Mouse (Mus musculus) ovary, postnatal 36 days (tissue): Measurements from ENCODE around the gene AC129217.1.
"Not testable (repeated sequence)": the region's sequence is repeated elsewhere in the genome, so short reads cannot be mapped to it uniquely, and the experiment has no call there.

ENCODE experiments used
- DNase-seq: peaks from one replicate; pipeline ENCODE4 v3.0.0; 2022; ENCODE audit warnings: low spot score, mixed read lengths

Gene AC129217.1

DNA sequence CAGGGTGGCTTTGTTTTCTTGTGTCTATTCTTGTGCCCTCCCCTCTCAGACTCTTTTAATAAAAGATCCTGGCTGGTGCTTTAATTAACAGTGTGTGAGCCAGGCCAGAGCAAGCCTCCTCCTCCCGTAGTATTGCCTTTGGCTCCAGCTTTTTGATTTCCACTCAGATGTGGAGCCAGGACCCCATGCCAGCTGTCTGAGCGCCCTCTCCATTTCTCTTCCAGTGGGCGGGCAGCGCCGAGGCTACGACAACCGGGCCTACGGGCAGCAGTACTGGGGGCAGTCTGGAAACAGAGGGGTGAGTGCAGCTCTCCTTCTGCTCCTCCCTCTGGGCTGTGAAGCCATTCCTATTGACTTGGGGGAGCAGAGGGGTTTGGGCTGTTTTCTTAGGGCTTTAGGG lies 1.1 kb downstream of the AC129217.1 start:
- no peak for DNase-seq

DNA sequence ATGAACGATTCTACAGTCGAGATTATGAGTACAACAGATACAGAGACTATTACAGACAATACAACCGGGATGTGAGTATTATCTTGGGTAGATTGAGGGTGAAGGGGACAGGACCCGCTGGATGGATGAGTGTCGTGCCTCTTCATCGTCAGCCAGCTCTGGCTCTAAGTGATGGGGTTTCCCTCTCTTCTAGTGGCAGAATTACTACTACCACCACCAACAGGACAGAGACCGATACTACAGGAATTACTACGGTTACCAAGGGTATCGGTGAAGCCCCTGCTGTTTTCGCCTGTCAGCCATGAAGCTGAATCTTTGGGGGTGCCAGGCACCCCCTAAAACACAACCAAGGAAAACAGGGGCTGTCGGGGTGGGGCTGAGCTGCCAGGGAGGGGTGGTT lies 1.7 kb downstream of the AC129217.1 start:
- DNase-seq = no peak

DNA sequence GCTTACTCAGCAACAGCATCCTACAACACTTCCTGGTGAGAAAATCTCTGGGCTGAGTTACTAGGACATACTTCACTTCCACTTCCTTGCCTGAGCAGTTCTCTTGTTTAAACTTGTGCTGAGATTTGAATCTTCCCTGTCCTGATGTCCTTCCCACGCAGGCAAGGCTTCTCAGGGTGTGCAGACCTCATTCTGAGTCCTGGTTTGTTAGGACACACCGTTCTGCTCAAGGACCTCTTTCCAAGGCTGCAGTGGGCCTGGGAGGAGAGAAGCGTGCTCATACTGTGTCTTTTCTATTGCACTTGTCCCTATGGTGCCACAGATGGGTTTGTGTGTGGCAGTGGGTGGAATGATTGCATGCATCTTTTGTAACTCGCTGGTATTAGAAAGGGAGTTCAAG lies 3.4 kb downstream of the AC129217.1 start:
- no peak for DNase-seq

DNA sequence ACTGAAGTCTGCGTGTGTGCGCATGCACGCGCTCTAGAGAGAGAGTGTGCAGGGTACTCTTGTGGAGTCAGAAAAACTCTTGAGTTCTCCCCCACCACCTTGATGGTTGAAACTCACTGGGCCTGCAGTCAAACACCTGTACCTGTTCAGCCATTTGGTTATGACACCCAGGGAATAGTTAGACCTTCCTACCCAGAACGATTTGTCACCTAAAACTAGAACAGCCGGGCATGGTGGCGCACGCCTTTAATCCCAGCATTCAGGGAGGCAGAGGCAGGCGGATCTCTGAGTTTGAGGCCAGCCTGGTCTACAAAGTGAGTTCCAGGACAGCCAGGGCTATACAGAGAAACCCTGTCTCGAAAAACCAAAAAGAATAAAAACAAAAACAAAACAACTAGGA lies 6.8 kb downstream of the AC129217.1 start:
- DNase-seq = not testable (repeated sequence)

DNA sequence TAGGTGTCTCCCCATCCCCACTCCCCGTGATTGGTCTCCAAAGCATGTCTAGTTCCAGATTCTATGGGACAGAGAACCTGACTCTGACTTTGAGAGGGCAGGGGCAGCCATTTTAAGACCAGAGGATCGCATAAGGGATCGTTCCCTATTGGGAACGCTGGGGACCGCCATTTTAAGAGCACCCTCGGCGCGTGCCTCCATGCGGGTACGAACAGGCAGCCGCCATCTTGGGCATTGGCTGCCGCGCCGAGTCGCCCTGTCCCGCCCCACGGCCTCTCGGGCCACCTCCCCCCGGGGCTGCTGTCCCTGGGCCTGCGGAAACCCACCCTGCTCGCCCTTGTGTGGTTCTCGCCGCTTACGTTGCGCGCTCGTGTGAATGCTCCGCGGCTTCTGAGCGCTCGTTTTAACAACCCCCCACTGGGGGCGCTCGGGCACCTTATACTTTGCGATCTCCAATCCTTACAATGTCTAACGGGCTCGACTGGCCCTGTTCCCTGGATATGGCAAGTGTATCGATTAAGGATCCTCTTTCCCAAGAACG lies 7.7 kb downstream of the AC129217.1 start, which contains the start of gene Bscl2:
TSS of gene Bscl2 (plus strand) at position 217 of the 541 bp plus-strand sequence.
- peak; percentile 80 for DNase-seq

DNA sequence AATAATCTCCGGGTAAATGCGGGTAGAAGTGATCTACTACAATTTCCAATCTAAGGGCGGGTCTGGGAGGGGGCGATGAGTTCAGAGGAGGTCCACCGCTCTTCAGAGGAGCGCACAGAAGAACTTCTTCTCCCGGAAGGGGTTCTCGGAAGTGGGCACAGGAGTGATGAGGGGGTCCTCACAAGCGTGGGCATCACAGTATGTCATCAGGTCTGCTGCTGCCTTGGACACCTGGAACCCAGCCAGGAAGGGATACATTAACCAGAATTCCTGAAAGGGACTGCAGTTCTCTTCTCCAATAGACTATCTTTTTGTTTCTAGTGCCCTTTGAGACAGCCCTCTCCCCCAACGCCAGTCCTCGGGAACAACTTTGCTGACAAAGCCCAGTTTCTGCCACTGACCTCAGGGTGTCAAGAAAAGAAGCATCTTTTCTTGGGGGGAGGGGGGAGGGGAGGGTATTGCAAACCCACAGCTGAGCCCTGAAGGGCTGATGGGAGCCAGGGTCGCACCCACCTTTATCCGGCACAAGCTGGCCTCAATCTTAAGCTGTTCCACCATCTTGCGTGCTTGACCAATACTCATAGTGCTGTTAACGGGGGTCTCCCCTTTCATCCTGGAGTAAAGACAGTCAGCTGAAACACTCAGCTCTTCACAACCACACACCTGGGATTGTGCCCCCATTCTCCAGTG lies 8.6 kb downstream of the AC129217.1 start:
- DNase-seq = no peak

DNA sequence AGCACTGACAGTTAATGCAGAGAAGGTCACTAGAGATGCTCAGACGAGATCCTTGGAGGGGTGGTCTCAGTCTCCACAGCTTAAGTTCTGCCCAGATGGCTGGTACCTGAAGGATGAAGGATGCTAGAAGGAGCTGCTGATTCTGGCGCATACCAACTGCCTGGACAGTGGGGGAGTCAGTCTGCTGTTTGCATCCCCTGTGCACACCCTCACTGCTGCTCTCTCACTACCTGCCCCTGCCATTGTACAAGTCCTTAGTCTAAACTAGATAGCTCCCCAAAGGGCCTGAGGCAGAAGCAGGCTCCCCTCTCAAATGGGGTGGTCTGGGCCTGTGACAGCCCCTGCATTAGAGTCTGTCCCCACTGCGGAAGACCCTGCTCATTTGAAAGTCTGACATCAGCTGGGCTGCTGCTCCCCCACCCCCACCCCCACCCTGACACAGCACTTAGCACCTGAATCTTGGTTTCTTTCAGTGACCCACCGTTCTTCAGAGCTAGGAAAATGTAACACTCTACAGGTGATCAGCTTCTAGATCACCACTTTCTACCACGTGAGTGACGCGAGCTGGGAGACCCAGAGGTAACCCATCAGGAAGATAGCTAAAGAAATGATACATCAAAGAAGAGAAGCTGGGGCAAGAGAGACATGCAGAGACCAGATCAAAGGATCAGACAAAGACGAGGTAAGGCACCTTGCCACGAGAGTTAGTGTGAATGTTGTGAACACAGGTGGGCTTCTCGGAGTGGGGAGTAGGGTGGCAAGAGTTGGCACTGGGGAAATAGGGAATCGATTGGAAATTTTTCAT lies 9.7 kb downstream of the AC129217.1 start, which contains the start of gene Gng3:
TSS of gene Gng3 (minus strand) at position 92 of the 805 bp plus-strand sequence.
- no peak for DNase-seq

DNA sequence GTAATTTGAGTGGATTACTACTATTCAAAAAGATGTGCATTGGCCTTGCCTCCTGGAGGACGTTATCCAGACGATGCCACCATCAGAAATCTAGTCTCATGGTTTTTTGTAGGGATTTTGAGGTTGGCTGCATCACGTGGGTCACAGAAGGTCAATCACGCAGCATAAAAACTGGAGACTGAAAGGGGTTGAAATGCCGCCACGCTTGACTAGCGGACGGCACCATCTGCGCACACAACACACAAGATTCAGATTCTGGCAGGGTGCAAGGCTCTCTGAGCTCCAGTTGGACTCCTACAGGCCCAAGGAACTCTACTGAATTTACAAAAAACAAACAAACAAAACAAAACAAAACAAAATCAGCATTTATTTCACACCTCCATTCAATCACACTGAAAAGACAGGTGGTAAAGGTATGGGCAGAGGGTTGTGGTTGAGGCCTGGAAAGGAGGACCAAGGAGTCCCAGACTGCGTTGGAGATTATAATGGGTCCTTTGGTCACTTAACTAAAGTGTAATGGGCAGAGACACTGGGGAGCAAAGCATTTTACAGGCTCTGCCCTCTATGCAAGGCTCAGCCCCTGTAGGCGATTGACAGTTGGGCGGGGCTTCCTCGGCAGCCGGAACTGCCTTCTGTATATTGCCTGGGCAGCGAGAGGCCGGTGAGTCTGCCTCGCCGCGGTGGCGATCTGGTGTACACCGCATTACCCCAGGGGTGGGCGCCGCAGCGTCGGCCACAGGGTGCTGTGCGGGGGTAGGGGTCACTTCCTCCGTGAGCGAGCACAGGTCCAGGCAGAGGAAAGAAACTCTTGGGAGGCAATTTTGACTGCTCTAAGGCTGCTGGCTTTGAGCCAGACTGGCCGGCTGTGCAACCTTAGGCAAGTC lies 10.6 kb downstream of the AC129217.1 start:
- peak; percentile 74 for DNase-seq

DNA sequence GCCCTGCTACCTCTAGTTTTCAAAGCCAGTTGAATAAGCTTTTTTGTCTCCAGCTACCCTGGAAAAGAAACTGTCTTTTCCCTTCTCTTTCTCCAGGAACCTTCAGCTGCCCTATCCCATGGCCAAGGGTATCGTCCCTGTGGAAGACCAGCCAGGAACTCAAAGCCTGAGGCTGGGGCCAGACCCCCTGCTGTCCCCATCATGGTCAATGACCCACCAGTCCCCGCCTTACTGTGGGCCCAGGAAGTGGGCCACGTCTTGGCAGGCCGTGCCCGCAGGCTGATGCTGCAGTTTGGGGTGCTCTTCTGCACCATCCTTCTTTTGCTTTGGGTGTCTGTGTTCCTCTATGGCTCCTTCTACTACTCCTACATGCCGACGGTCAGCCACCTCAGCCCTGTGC lies 11.4 kb downstream of the AC129217.1 start:
- no peak for DNase-seq

DNA sequence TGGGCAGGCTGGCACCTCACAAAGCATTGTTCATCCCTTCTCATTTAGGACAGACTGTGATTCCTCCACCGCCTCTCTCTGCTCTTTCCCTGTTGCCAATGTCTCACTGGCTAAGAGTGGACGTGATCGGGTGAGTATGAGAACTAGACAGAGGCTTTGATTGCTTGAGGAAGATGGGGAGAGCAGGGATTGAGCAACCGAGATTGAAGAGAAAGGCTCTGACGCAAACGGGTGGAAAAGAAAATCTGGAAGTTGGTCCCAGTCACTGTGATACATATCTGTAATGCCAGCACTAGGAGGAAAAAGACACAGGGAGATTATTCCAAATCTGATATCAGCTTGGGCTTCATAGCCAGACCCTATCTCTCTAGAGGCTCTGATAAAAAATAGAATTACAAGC lies 13.4 kb downstream of the AC129217.1 start:
- DNase-seq = no peak

DNA sequence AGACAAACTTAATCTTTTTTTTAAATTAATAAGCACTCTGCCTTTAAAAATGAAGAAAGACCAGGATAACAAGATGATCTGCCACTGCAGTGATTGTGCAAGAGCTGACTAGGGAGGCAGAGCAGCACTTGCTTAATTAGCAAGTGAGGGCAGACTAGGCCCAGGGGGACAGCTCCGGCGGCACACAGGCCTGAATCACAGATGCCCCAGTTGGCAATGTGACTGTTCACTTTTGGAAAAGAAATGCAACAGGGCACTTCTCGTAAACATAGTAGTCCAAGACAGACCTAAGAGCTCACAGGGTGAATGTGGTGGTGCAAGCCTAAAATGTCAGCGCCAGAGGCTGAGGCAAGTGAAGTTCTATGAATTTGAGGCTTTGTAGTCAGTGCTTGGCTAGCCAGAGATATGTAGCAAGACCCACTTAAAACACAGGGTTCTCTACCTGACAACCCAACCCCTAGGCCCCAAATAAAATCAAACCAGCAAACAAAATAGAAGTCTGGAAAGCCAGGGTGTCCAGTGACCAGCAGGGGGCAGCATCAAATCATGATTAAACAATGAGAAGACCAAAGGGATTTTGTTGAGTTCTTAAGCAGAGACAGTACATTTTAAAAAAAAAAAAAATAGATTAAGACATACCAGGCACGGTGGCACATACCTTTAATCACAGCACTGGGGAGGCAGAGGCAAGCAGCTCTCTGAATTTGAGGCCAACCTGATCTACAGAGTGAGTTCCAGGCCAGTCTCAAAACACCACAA lies 15.0 kb downstream of the AC129217.1 start:
- DNase-seq = peak; percentile 62

DNA sequence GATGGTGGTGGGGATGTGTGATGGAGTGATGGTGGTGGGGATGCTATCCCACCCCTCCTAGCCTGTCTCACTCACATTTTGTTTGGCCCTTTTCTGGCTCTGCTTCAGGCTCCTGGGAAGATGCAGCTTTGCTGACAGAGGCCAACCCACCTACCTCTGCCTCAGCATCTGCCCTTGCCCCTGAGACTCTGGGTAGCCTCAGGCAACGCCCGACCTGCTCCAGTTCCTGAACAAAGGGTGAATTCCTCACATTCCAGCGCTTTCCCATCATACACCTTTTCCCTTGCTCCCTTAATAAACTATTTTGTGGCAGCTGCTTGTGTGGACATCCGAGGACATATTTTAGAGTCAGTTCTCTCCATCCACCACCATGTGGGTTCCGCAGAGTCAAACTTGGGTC lies 18.8 kb downstream of the AC129217.1 start:
- no peak for DNase-seq

DNA sequence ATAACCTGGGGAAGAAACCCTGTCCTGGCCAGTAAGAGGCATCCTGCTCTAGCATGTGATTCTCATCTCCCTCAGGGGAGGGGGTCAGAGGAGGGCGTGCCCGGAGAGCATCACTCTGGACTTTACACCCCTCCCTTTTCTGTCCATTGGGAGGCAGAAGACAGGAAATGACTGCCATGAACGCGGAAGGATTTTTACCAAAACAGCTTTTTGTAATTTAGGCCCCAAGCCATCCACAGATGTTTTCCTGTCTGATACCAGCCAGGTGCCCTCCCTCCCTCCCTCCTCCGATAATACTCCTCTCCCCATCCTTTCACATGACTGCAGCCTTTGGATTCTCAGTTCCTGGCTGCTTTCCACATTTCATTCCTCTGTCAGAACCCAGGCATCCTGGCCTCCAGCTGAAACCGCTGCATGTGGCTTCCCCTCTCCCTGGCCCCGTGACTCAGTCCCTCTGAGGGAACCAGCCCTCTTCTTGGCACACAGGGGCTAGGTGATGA lies 20.9 kb downstream of the AC129217.1 start, which contains the start of gene Lrrn4cl:
TSS of gene Lrrn4cl (plus strand) at position 367 of the 500 bp plus-strand sequence.
- DNase-seq = no peak

DNA sequence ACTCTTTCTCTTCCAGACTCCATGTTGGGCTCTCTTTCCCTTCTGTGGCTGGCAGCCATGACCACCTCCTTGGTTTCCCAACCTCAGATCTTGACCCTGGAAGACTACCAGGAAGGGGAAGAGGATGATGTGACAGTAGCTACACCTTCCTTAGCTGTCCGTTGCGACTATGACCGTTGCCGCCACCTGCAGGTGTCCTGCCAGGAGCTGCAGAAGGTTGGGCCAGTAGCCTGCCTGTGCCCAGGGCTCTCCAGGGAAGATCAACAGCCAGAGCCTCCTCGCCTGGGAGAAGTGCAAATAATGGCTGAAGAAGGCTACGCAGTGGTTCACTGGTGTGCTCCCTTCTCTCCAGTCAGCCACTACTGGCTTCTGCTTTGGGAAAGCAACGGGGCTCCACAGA lies 22.1 kb downstream of the AC129217.1 start:
- no peak for DNase-seq

DNA sequence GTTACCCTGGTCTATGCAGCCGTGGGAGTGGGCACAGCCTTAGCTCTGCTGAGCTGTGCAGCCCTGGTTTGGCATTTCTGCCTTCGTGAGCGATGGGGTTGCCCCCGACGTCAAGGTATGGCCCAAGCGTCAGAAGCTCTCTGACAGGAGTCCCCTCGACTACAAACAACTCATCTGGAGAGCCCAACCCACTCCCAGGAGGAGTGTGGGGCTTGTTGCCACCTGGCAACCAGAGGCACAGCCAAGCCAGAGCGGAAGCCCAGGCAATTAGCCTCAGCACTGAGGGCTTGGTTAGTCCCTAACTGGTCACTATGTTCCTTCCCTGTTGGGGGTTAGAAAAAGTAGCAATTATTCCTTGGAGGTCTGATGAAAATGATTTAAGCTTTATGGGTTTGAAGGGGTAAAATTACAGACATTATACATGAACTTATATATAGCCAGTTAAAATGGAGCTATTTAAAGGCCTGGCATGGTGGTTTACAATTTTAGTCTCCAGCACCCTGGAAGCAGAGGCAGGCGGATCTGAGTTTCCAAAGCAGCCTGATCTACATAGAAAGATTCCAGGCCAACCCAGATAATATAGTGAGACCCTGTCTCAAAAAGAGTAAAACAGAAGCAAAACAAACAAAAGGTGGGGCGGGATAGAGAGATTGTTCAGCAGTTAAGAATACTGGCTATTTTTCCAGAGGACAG lies 22.8 kb downstream of the AC129217.1 start:
- DNase-seq = no peak

DNA sequence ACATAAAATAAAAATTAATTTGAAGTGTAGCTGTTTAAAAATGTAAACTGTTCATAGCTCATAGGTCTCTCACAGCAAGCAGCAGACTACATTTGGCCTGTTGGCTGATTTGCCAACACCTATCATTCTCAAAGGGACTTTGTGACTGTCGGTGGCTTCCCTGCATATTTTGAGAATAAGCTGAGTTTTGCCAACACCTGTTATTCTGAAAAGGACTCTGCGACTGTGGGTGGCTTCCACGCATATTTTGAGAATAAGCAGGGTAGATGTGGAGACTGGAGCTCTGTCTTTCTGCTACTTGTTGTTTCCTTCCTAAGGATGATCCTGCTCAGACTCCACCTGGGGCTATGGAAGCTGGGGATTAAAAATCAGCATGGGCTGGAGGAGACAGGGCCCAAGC lies 23.5 kb downstream of the AC129217.1 start:
- no peak for DNase-seq

DNA sequence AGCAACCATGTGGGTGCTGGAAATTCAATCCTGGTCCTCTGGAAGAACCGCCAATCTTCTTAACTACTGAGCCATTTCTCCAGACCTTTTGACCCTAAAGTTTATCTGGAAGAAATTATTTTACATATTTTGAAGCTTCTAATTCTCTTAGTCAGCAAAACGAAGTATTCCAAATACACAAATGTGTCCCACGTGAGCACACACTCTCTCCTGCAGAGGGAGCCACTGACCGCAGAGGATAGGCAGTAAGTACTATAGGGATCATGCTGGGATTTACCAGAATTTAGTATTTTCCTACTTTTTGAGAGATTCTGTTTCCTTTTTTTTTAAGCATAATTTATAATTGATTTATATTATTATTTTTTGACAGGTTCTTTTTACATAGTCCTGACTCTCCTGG lies 28.1 kb downstream of the AC129217.1 start:
- no peak for DNase-seq

DNA sequence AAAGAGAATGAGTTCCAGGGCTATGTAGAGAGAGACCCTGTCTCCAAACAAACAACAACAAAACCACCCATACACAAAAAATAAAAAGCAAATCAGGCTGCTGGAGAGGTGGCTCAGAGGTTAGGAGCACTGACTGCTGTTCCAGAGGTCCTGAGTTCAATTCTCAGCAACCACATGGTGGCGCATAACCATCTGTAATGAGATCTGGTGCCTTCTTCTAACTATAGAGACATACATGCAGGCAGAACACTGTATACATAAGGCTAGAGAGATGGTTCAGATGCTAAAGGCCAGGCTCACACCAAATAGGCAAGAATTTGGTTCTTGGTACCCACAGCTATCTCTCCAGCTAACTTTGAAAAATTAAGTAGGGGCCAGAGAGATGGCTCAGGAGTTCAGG lies 29.4 kb downstream of the AC129217.1 start:
- no peak for DNase-seq

DNA sequence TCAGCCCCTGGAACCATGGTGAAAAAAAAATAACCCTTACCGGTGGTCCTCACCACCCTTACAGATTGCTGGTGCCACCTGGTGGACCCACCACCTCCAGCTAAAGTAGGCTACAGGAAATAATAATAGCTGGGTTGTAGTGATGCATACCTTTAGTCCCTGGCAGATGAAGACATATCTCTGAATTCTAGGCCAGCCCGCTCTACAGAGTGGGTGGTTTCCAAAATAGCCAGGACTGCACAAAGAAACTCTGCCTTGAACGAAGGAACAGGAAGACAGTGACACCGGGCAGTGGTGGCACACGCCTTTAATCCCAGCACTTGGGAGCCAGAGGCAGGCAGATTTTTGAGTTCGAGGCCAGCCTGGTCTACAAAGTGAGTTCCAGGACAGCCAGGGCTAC lies 34.7 kb downstream of the AC129217.1 start:
- no peak for DNase-seq

DNA sequence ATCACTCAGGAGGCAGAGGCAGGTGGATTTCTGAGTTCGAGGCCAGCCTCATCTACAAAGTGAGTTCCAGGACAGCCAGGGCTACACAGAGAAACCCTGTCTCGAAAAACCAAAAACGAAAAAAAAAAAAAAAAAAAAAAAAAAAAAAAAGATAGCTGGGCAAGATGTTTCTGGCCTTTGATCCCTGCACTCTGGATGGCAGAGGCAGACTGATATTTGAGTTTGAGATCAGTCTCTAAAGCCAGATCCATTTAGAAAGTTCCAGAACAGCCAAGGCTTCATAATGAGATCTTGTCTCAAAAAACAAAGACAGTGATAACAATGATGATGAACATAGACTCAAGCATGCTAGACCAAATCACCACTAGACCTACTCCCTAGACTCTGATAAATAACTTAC lies 40.8 kb downstream of the AC129217.1 start:
- DNase-seq = not testable (repeated sequence)
